Mouse (Mus musculus) lung, adult 2 months (tissue): ENCODE results near the gene Grik1.

Experiments used
- CTCF ChIP-seq: fragments of 200-500 bp; IDR thresholded peaks from 2 replicates; pipeline ENCODE4 v1.5.1; 2011; ENCODE audit warnings: mild to moderate bottlenecking, low read length, control low read depth; ENCODE audit not compliant: insufficient read depth
- POLR2A ChIP-seq: fragments of 200-500 bp; IDR thresholded peaks from 2 replicates; pipeline ENCODE4 v1.6.1; 2011; ENCODE audit warnings: low read depth, mild to moderate bottlenecking, control low read depth, low read length, borderline replicate concordance; ENCODE audit errors: extremely low read depth

GRCm38 (mm10) chr16:88211852-88212251 lies 78.2 kb downstream of the Grik1 start:
- no peak for TF ChIP-seq POLR2A
- TF ChIP-seq CTCF: no peak
